Mouse (Mus musculus): ENCODE data around the gene Dennd1a. TPM values are rescaled to one million over a fixed set of nuclear protein-coding genes. Genes with fewer than 3 reads are reported as not detected.

Dennd1a gene
- polyA plus RNA-seq, 1 experiment, result 36.2 TPM

DNA sequence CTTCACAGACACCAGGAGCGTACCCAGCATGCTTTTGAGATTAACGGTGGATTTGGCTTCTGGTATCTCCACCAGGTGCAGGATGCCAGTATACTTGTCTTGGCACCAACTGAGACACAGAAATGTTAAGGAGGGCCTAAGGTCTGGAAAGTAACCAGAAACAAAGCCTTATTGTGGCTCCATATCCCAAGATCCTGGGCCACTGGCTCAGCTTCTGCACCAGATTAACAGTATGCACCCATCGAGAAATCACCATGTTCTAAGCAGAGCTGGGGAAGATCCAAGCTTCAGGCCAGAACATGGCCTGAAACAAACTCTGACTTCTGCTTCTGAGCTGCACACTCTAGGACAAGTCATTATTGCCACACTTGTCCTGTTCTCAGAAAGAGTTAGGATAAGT, 450.3 kb downstream of the Dennd1a start:
- Histone ChIP-seq H3K27ac (ENCODE audit: insufficient read depth, low read depth, low read length) (no peak overlapping the region), H3K36me3 (ENCODE audit: control insufficient read depth, insufficient read depth, low read length) (no peaks in the 10 kb centered on the region), H3K4me3 (ENCODE audit: insufficient read depth, low read depth, low read length) (no peak overlapping the region), H3K4me1 (ENCODE audit: control insufficient read depth, insufficient read depth, low read length) (no peaks in the 10 kb centered on the region), H3K27me3 (replicated peaks; ENCODE audit: control insufficient read depth, insufficient read depth, low read length) (no peaks in the 10 kb centered on the region)
- WGBS, result 97% methylated on average over 3 of the region's 3 CpGs
- TF ChIP-seq CTCF (conservative IDR thresholded peaks at IDR 0.05; ENCODE audit: insufficient read depth, insufficient read length, low read depth, low read length), result no peak
- no peak for TF ChIP-seq POLR2A (IDR thresholded peaks at IDR 0.05; ENCODE audit: low read depth, low read length)
- DNase-seq, result no peak

DNA sequence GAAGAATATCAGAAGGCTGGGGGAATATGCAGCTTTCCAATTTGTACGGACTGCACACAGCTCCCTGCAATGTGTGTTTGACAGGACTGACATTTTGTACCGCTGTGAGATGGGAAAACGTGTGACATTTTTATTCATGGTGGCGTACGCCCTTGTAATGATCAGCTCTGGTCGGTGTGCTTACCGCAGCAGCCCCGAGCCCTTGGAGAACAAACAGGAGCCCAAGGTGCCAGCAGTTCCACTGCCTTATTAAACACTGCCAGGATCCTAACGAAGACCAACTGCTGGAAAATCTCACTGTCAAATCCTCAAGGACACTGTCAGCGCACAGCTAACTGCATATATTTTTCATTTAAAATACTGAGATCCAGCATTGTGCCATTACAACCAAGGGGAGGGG, 454.9 kb downstream of the Dennd1a start:
- DNase-seq, result no peak
- H3K4me3 ChIP-seq (ENCODE audit: insufficient read depth, low read depth, low read length), result no peak overlapping the region
- H3K4me1 ChIP-seq (ENCODE audit: control insufficient read depth, insufficient read depth, low read length), result no peaks in the 10 kb centered on the region
- 88% methylated on average over 10 of the region's 10 CpGs for WGBS
- no peak for TF ChIP-seq CTCF (conservative IDR thresholded peaks at IDR 0.05; ENCODE audit: insufficient read depth, insufficient read length, low read depth, low read length)
- no peak for TF ChIP-seq POLR2A (IDR thresholded peaks at IDR 0.05; ENCODE audit: low read depth, low read length)
- no peak overlapping the region for H3K27ac ChIP-seq (ENCODE audit: insufficient read depth, low read depth, low read length)
- no peaks in the 10 kb centered on the region for H3K36me3 ChIP-seq (ENCODE audit: control insufficient read depth, insufficient read depth, low read length)
- no peaks in the 10 kb centered on the region for H3K27me3 ChIP-seq (replicated peaks; ENCODE audit: control insufficient read depth, insufficient read depth, low read length)

DNA sequence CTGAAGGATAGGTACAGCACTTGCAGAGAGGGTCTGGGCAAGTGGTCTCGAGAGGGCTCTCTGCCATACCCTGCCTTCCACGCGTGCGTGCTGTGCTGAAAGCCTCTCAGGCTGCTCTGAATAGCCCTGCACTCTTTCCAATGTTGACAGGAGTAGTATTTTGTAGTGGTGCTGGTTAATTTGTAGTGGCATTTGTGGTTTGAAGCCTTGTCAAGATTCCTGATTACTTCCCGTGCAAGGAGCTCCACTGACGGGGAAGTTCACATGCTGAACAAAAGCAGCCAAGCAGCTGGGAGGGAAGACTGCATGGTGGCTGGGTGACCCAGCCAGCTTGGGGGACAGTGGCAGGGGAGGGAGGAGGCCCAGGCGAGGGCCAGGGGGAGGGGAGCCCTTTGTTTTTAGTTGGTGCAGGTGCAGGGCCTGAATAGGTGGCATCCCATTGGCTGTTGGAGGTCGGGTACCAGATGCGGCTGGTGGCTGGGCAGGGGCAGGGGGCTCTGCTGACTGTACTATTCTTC, 457.4 kb downstream of the Dennd1a start:
- Histone ChIP-seq H3K27me3 (replicated peaks; ENCODE audit: control insufficient read depth, insufficient read depth, low read length) (no peaks in the 10 kb centered on the region), H3K4me1 (ENCODE audit: control insufficient read depth, insufficient read depth, low read length) (no peaks in the 10 kb centered on the region), H3K4me3 (ENCODE audit: insufficient read depth, low read depth, low read length) (no peak overlapping the region), H3K36me3 (ENCODE audit: control insufficient read depth, insufficient read depth, low read length) (no peaks in the 10 kb centered on the region), H3K27ac (ENCODE audit: insufficient read depth, low read depth, low read length) (no peak overlapping the region)
- DNase-seq, result no peak
- WGBS, result 69% methylated on average over 9 of the region's 9 CpGs
- TF ChIP-seq POLR2A (IDR thresholded peaks at IDR 0.05; ENCODE audit: low read depth, low read length) (no peak), CTCF (conservative IDR thresholded peaks at IDR 0.05; ENCODE audit: insufficient read depth, insufficient read length, low read depth, low read length) (no peak)

DNA sequence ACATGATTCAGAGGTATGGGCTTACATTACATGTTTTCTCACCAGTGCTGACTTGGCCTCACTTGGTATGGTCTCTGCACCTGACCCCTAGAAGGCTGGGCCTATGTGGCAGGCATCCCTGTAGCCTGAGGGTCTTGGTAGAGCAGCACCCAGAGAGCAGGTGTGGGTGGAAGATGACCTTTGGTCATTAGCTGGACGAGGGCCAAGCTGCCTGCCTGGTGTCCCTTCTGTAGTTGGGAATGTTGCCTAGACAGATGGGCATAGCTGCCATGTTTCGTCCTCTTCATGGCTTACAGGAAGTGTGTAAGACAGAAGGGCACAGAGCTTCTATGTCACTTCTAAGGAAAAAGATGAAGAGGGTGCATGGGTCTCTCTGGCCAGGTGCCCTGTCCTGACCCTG, 463.4 kb downstream of the Dennd1a start:
- WGBS, result 41% methylated on average over 2 of the region's 2 CpGs
- Histone ChIP-seq H3K27ac (ENCODE audit: insufficient read depth, low read depth, low read length) (no peak overlapping the region), H3K36me3 (ENCODE audit: control insufficient read depth, insufficient read depth, low read length) (no peaks in the 10 kb centered on the region), H3K4me1 (ENCODE audit: control insufficient read depth, insufficient read depth, low read length) (no peaks in the 10 kb centered on the region), H3K27me3 (replicated peaks; ENCODE audit: control insufficient read depth, insufficient read depth, low read length) (no peaks in the 10 kb centered on the region), H3K4me3 (ENCODE audit: insufficient read depth, low read depth, low read length) (no peak overlapping the region)
- DNase-seq, result peak; percentile 64
- TF ChIP-seq CTCF (conservative IDR thresholded peaks at IDR 0.05; ENCODE audit: insufficient read depth, insufficient read length, low read depth, low read length) (no peak), POLR2A (IDR thresholded peaks at IDR 0.05; ENCODE audit: low read depth, low read length) (no peak)

DNA sequence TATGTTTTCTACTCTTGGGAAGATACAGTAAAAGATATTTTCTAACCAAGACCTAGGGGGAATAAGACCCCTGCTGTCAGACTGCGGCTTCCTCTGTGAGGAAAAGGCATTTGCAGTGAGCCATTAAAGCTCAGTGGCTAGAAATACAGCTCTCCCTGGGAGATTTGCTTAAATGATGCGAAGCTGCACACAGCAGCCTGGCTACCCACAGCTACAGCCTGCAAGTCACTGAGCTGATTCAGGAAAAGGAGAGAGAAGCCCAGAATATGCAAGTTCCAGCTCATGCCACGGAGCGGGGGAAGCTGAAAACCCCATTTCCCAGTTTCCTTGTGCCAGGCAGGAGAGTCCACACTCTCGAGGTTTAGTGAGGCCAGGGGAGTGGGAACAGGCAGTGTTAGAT, 465.1 kb downstream of the Dennd1a start:
- no peak overlapping the region for H3K4me3 ChIP-seq (ENCODE audit: insufficient read depth, low read depth, low read length)
- WGBS, result 85% methylated on average over 5 of the region's 5 CpGs
- no peaks in the 10 kb centered on the region for H3K27me3 ChIP-seq (replicated peaks; ENCODE audit: control insufficient read depth, insufficient read depth, low read length)
- no peaks in the 10 kb centered on the region for H3K4me1 ChIP-seq (ENCODE audit: control insufficient read depth, insufficient read depth, low read length)
- H3K27ac ChIP-seq (ENCODE audit: insufficient read depth, low read depth, low read length), result no peak overlapping the region
- DNase-seq, result no peak
- no peaks in the 10 kb centered on the region for H3K36me3 ChIP-seq (ENCODE audit: control insufficient read depth, insufficient read depth, low read length)
- no peak for TF ChIP-seq CTCF (conservative IDR thresholded peaks at IDR 0.05; ENCODE audit: insufficient read depth, insufficient read length, low read depth, low read length)
- TF ChIP-seq POLR2A (IDR thresholded peaks at IDR 0.05; ENCODE audit: low read depth, low read length), result no peak

DNA sequence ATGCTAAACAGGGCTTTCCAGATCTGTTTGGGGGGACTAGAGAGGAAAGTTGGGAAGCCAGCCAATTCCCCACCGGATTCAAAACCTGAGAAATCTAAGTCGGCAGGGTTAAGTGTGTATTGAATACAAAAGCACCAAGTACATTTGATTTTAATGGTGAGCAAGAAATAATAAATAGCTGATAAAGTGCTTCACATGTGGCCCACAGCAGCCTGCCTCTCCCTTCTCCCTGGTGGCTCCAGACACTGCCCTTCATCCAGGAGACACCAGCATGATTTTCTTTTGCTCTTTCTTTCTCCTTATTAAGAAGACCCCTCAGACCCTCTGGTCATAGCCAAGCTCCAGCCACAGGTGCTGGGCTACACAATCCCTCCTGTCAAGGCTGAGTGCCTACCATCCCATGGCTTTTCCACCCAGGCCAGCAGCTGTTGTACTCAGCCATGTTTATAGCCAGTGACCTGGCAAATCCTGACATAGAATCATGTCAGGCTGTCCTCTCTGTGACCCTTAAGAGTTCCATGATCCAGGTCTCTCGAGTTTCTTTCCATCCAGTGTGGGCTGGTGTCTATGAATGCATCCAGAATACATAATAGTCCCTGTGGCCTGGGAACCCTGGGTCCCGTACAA, 467.6 kb downstream of the Dennd1a start:
- TF ChIP-seq POLR2A (IDR thresholded peaks at IDR 0.05; ENCODE audit: low read depth, low read length), result no peak
- TF ChIP-seq CTCF (conservative IDR thresholded peaks at IDR 0.05; ENCODE audit: insufficient read depth, insufficient read length, low read depth, low read length), result no peak
- no peaks in the 10 kb centered on the region for H3K27me3 ChIP-seq (replicated peaks; ENCODE audit: control insufficient read depth, insufficient read depth, low read length)
- no peak overlapping the region for H3K4me3 ChIP-seq (ENCODE audit: insufficient read depth, low read depth, low read length)
- WGBS, result 62% methylated on average over 4 of the region's 4 CpGs
- no peaks in the 10 kb centered on the region for H3K4me1 ChIP-seq (ENCODE audit: control insufficient read depth, insufficient read depth, low read length)
- H3K36me3 ChIP-seq (ENCODE audit: control insufficient read depth, insufficient read depth, low read length), result no peaks in the 10 kb centered on the region
- H3K27ac ChIP-seq (ENCODE audit: insufficient read depth, low read depth, low read length), result no peak overlapping the region
- no peak for DNase-seq

DNA sequence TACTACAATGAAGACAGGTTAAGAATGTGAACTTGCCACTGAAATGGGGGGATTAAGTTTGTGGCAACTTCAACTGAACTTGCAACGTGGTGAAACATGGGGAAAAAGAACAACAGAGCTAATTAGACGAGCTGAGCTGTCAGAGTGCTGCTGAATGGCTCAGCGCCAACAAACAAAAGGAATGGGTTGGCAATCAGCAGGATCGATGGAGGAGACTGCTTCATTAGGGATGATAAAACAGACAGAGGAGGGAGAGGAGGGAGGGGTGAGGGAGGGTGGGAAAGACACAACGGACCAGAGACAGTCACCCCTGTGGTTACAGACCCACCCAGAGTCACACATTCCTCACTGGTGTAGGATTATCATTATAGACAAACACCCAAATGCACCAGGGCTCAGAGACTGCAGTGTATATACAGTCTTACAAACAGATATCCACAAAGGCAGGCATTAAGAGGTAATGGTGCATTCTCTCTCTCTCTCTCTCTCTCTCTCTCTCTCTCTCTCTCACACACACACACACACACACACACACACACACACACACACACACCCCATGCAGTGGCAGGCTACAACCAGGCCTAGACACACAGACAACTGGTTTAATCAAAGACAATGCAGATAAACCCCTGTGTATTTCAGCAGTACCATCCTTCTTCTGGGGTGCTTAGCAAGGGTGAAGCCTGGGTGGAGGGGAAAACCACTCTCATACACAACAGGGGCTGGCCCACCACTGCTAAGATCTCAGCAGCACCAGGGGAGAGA, 468.2 kb downstream of the Dennd1a start:
- TF ChIP-seq POLR2A (IDR thresholded peaks at IDR 0.05; ENCODE audit: low read depth, low read length) (no peak), CTCF (conservative IDR thresholded peaks at IDR 0.05; ENCODE audit: insufficient read depth, insufficient read length, low read depth, low read length) (no peak)
- Histone ChIP-seq H3K27ac (ENCODE audit: insufficient read depth, low read depth, low read length) (no peak overlapping the region), H3K27me3 (replicated peaks; ENCODE audit: control insufficient read depth, insufficient read depth, low read length) (no peaks in the 10 kb centered on the region), H3K36me3 (ENCODE audit: control insufficient read depth, insufficient read depth, low read length) (no peaks in the 10 kb centered on the region), H3K4me1 (ENCODE audit: control insufficient read depth, insufficient read depth, low read length) (no peaks in the 10 kb centered on the region), H3K4me3 (ENCODE audit: insufficient read depth, low read depth, low read length) (no peak overlapping the region)
- no peak for DNase-seq
- WGBS, result 49% methylated on average over 5 of the region's 5 CpGs
